Mouse (Mus musculus): ENCODE results near the gene Tpbgl. TPM values are rescaled to one million over a fixed set of nuclear protein-coding genes. Genes with fewer than 3 reads are reported as not detected.

Gene Tpbgl
- polyA plus RNA-seq, 1 experiment from 2014 or later: 0.32 TPM

DNA sequence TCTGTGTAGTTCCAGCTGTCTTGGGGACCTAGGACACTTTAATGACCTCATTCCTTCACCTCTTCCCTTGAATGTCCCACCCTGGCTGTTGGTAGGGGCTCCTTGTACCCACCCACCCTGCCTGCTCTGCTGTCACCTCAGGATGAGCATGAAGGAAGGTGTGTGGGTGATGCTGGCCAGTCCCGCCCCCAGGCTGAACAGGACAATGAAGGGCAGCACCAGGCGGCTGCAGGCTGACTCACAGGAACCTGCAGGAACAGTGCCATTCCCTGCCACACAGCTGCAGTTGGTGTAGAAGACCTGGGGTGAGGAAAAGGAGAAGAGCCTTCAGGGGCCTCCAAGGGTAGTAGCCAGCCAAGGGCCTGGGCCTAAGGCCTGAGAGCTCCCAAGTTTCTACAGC, 35.4 kb upstream of the Tpbgl start:
- WGBS: 67% methylated on average over 2 of the region's 2 CpGs
- peaks cover 20% of the 10 kb centered on the region for H3K4me1 ChIP-seq
- H3K27me3 ChIP-seq (ENCODE audit: low read depth, poor library complexity, severe bottlenecking): no peaks in the 10 kb centered on the region
- DNase-seq (ENCODE audit: low spot score): no peak
- H3K4me3 ChIP-seq: no peak overlapping the region
- H3K9me3 ChIP-seq (replicated peaks): no peaks in the 10 kb centered on the region
- H3K36me3 ChIP-seq: no peaks in the 10 kb centered on the region
- no peak overlapping the region for H3K27ac ChIP-seq (replicated peaks)

DNA sequence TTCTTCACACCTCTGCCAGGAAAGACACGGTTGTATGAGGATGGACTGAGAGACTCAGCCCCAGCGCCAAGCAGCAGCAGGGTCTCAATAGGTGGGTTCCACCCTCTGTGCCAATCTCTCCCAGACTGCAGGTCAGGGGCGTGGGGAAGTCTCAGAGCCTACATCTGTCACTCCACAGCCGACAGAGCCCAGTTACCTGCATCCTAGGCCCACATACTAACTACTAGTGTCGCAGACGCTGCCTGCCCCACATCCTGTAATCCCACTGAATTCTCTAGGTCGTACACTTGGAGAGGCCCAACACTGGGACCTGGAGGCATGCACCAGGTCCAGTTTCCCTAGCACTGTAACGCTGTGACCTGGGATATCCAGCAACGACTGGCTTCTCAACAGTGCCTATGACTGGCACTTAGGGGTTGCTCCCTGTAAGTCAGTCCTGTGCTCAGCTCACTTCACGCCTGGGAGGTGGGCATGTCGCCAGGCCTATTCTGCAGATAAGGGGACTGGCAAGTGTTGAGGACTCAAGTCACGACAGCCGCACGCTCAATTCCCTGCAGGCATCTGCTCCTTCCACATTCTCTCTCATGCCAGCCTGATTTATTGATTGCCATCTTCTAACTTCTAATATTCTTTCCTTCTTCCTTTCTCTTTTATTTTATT, 34.8 kb upstream of the Tpbgl start:
- H3K27ac ChIP-seq (replicated peaks): no peak overlapping the region
- H3K27me3 ChIP-seq (ENCODE audit: low read depth, poor library complexity, severe bottlenecking): no peaks in the 10 kb centered on the region
- WGBS: 86% methylated on average over 14 of the region's 14 CpGs
- H3K36me3 ChIP-seq: no peaks in the 10 kb centered on the region
- DNase-seq (ENCODE audit: low spot score): no peak
- H3K9me3 ChIP-seq (replicated peaks): no peaks in the 10 kb centered on the region
- no peak overlapping the region for H3K4me3 ChIP-seq
- peaks cover 20% of the 10 kb centered on the region for H3K4me1 ChIP-seq

GRCm38 (mm10) chr7:99661071-99661470, 34.2 kb upstream of the Tpbgl start:
- H3K27me3 ChIP-seq (ENCODE audit: low read depth, poor library complexity, severe bottlenecking): no peaks in the 10 kb centered on the region
- no peak overlapping the region for H3K27ac ChIP-seq (replicated peaks)
- DNase-seq (ENCODE audit: low spot score): no peak
- H3K36me3 ChIP-seq: no peaks in the 10 kb centered on the region
- H3K4me1 ChIP-seq: peaks cover 20% of the 10 kb centered on the region
- H3K9me3 ChIP-seq (replicated peaks): no peaks in the 10 kb centered on the region
- H3K4me3 ChIP-seq: no peak overlapping the region
- 89% methylated on average over 9 of the region's 9 CpGs for WGBS

- WGBS: 49% methylated on average over 12 of the region's 12 CpGs
Observed at GRCm38 (mm10) chr7:99659379-99660029, 32.6 kb upstream of the Tpbgl start.

DNA sequence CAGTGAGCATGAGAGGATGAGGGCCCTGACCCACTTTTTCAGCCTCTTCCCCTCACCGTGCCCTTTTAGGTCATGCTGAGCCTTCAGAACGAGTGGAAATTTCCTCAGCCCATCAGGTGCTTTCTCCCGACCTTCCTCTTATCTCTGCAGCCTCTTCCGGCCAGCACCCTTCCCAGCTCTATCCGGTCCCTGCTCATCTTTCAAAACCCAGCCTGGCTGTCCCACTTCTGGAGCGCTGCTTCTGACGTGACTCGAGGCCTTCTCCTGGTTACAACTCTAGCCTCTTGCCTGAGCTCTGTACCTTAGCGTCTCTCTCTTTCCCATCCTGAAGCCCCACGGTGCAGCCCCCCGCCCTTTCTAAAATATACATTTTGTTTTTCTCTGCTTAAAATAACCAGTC, 27.3 kb upstream of the Tpbgl start:
- no peaks in the 10 kb centered on the region for H3K27me3 ChIP-seq (ENCODE audit: low read depth, poor library complexity, severe bottlenecking)
- H3K4me3 ChIP-seq: no peak overlapping the region
- H3K9me3 ChIP-seq (replicated peaks): no peaks in the 10 kb centered on the region
- no peaks in the 10 kb centered on the region for H3K36me3 ChIP-seq
- peaks cover 2% of the 10 kb centered on the region for H3K4me1 ChIP-seq
- 86% methylated on average over 11 of the region's 11 CpGs for WGBS
- no peak overlapping the region for H3K27ac ChIP-seq (replicated peaks)
- DNase-seq (ENCODE audit: low spot score): no peak

More at GRCm38 (mm10) chr7:99659379-99660029, 32.6 kb upstream of the Tpbgl start:
- H3K27ac ChIP-seq (replicated peaks): no peak overlapping the region
- no peaks in the 10 kb centered on the region for H3K9me3 ChIP-seq (replicated peaks)
- no peaks in the 10 kb centered on the region for H3K36me3 ChIP-seq
- H3K4me3 ChIP-seq: no peak overlapping the region
- DNase-seq (ENCODE audit: low spot score): peak; percentile 83
- peaks cover 9% of the 10 kb centered on the region for H3K4me1 ChIP-seq
- no peaks in the 10 kb centered on the region for H3K27me3 ChIP-seq (ENCODE audit: low read depth, poor library complexity, severe bottlenecking)

GRCm38 (mm10) chr7:99649585-99649984, 22.7 kb upstream of the Tpbgl start:
- H3K4me1 ChIP-seq: peaks cover 5% of the 10 kb centered on the region; the same call in 1 of the 2 replicates
- 75% methylated on average over 4 of the region's 4 CpGs for WGBS
- no peak overlapping the region for H3K27ac ChIP-seq (replicated peaks)
- no peak overlapping the region for H3K4me3 ChIP-seq
- H3K9me3 ChIP-seq (replicated peaks): no peaks in the 10 kb centered on the region
- no peaks in the 10 kb centered on the region for H3K27me3 ChIP-seq (ENCODE audit: low read depth, poor library complexity, severe bottlenecking)
- no peak for DNase-seq (ENCODE audit: low spot score)
- no peaks in the 10 kb centered on the region for H3K36me3 ChIP-seq

DNA sequence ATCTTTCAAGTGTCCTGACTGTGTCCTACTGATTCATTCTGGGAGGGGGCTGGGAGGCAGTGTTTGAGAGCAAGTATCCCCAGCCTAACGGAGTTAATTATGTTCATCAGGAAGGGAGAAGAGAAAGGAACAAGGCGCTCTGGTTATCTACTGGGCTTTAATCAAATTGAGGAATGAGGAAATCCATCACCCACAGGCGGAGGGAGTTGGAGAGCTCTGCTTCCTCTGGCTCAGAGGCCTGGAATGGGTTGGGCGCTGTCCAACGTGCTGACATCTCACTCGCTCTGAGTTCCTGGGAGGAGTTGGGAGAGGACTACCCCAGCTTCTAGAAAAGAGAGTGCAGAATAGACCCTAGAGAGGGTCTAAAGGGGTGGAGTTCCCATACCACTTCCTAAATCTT, 21.7 kb upstream of the Tpbgl start:
- 6% methylated on average over 6 of the region's 6 CpGs for WGBS
- Histone ChIP-seq H3K27ac (replicated peaks) (no peak overlapping the region), H3K27me3 (ENCODE audit: low read depth, poor library complexity, severe bottlenecking) (no peaks in the 10 kb centered on the region), H3K36me3 (no peaks in the 10 kb centered on the region), H3K9me3 (replicated peaks) (no peaks in the 10 kb centered on the region), H3K4me1 (peaks cover 5% of the 10 kb centered on the region; the same call in 1 of the 2 replicates), H3K4me3 (no peak overlapping the region)
- DNase-seq (ENCODE audit: low spot score): peak; percentile 44

GRCm38 (mm10) chr7:99644701-99645100, 17.8 kb upstream of the Tpbgl start:
- H3K27ac ChIP-seq (replicated peaks): no peak overlapping the region
- WGBS: 89% methylated on average over 7 of the region's 7 CpGs
- peaks cover 22% of the 10 kb centered on the region for H3K4me1 ChIP-seq
- no peaks in the 10 kb centered on the region for H3K9me3 ChIP-seq (replicated peaks)
- no peak for DNase-seq (ENCODE audit: low spot score)
- peaks cover 20% of the 10 kb centered on the region for H3K27me3 ChIP-seq (ENCODE audit: low read depth, poor library complexity, severe bottlenecking)
- no peaks in the 10 kb centered on the region for H3K36me3 ChIP-seq
- H3K4me3 ChIP-seq: no peak overlapping the region

DNA sequence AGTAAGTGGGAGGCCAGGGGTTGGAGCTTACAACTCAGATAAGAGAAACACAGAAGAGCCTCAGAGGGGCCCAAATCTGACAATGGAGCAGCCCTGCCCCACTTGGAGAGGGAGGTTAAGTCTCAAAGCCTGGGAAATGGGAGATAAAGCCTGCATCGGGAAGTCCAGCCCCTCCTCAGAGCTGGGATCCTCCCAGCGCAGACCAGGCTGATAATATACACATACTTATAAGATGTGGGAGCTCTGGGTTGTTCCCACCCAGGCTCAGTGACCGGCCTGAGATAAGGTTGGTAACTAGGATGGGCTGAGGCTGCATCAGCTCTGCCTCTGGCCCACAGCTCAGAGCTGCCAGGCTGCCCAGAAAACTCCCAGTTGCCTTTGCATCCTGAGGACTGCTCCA, 15.2 kb upstream of the Tpbgl start:
- Histone ChIP-seq H3K27me3 (ENCODE audit: low read depth, poor library complexity, severe bottlenecking) (peaks cover 20% of the 10 kb centered on the region), H3K4me3 (no peak overlapping the region), H3K4me1 (peaks cover 22% of the 10 kb centered on the region), H3K27ac (replicated peaks) (no peak overlapping the region), H3K36me3 (no peaks in the 10 kb centered on the region), H3K9me3 (replicated peaks) (no peaks in the 10 kb centered on the region)
- 43% methylated on average over 3 of the region's 3 CpGs for WGBS
- no peak for DNase-seq (ENCODE audit: low spot score)

DNA sequence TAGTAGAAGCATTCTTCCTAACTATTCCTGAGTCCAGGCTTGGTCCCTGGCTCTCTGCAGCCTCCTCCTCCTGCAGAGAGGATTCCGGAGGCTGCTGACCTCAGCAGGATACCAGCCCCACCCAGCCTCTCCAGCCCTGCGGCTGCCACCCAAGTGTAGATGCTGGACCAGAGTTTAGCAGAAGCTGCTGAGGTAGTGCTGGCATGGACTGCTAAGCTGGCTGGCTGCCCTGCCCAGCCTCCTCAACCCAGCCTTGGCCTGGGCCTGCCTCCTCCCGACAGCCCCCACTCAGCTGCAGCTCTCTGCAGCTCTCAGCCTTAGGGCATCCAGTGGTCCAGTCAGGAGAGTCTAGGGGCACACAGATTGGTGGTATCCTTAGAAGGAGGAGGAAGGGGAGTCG, 14.3 kb upstream of the Tpbgl start:
- H3K4me1 ChIP-seq: peaks cover 22% of the 10 kb centered on the region
- DNase-seq (ENCODE audit: low spot score): no peak
- H3K27me3 ChIP-seq (ENCODE audit: low read depth, poor library complexity, severe bottlenecking): peaks cover 20% of the 10 kb centered on the region
- H3K9me3 ChIP-seq (replicated peaks): no peaks in the 10 kb centered on the region
- no peak overlapping the region for H3K4me3 ChIP-seq
- H3K36me3 ChIP-seq: no peaks in the 10 kb centered on the region
- WGBS: 50% methylated on average over 4 of the region's 4 CpGs
- no peak overlapping the region for H3K27ac ChIP-seq (replicated peaks)

GRCm38 (mm10) chr7:99633966-99634665, 7.2 kb upstream of the Tpbgl start:
- H3K27ac ChIP-seq (replicated peaks): no peak overlapping the region
- H3K9me3 ChIP-seq (replicated peaks): no peaks in the 10 kb centered on the region
- no peak overlapping the region for H3K4me3 ChIP-seq
- peaks cover 54% of the 10 kb centered on the region for H3K27me3 ChIP-seq (ENCODE audit: low read depth, poor library complexity, severe bottlenecking)
- no peaks in the 10 kb centered on the region for H3K4me1 ChIP-seq
- 76% methylated on average over 8 of the region's 8 CpGs for WGBS
- H3K36me3 ChIP-seq: no peaks in the 10 kb centered on the region
- DNase-seq (ENCODE audit: low spot score): no peak

DNA sequence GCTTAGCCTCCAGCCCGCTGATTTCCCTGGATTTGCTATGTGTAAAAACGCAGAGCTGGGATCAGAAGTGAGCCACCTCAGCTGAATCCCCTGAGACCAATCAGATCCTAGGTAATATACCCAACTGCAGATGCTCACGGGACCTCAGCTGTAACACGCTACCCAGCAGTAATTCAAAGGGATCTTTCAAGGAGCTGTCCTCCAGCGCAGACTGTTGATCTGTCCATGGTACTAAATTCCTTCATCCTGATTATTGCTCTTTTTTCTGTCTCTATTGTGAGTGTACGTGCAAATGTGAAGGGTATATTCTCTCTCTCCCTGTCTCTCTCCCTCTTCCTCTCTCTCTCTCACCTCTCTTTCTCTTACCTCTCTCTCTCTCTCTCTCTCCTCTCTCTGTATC, 5.4 kb upstream of the Tpbgl start:
- no peaks in the 10 kb centered on the region for H3K9me3 ChIP-seq (replicated peaks)
- WGBS: 18% methylated on average over 6 of the region's 6 CpGs
- H3K4me1 ChIP-seq: peaks cover 3% of the 10 kb centered on the region
- no peak for DNase-seq (ENCODE audit: low spot score)
- H3K36me3 ChIP-seq: no peaks in the 10 kb centered on the region
- H3K4me3 ChIP-seq: no peak overlapping the region
- H3K27ac ChIP-seq (replicated peaks): no peak overlapping the region
- peaks cover 72% of the 10 kb centered on the region for H3K27me3 ChIP-seq (ENCODE audit: low read depth, poor library complexity, severe bottlenecking)

- Histone ChIP-seq H3K27ac (replicated peaks) (no peak overlapping the region), H3K27me3 (ENCODE audit: low read depth, poor library complexity, severe bottlenecking) (peaks cover 100% of the 10 kb centered on the region), H3K9me3 (replicated peaks) (no peaks in the 10 kb centered on the region), H3K36me3 (no peaks in the 10 kb centered on the region), H3K4me1 (peaks cover 37% of the 10 kb centered on the region), H3K4me3 (peak overlapping the region; percentile 57)
- WGBS: 7% methylated on average over 7 of the region's 7 CpGs
- no peak for DNase-seq (ENCODE audit: low spot score)
Observed at GRCm38 (mm10) chr7:99627366-99627765, 463 bp upstream of the Tpbgl start.
